Mouse (Mus musculus) embryonic facial prominence, embryonic 15.5 days (tissue): ENCODE results near the gene Cds1. TPM values are rescaled to one million over a fixed set of nuclear protein-coding genes. Genes with fewer than 3 reads are reported as not detected.
A peak's percentile ranks its signal among the peaks of the same experiment; 100 is the strongest.

Source experiments
- ATAC-seq: fragments of 200-750 bp; cut with Nextera tagmentation; 2 replicates; pipeline ENCODE4 v1.8.0; 2017; ENCODE audit warnings: low read depth, moderate TSS enrichment; ENCODE audit not compliant: insufficient number of reproducible peaks, low FRiP score, low TSS enrichment
- H3K27ac ChIP-seq: fragments of 300-500 bp; sonication (generic); replicated peaks from 2 replicates; pipeline ENCODE4 v1.5.1; 2015; ENCODE audit warnings: mild to moderate bottlenecking, inconsistent platforms
- H3K27me3 ChIP-seq: fragments of 300-500 bp; sonication (generic); 2 replicates; pipeline ENCODE4 v1.6.1; 2015; ENCODE audit warnings: inconsistent platforms
- H3K36me3 ChIP-seq: fragments of 300-500 bp; sonication (generic); 2 replicates; pipeline ENCODE4 v1.6.1; 2015; ENCODE audit warnings: mild to moderate bottlenecking, inconsistent platforms
- H3K4me1 ChIP-seq: fragments of 300-500 bp; sonication (generic); 2 replicates; pipeline ENCODE4 v1.6.1; 2015; ENCODE audit warnings: inconsistent platforms
- H3K4me2 ChIP-seq: fragments of 300-500 bp; sonication (generic); replicated peaks from 2 replicates; pipeline ENCODE4 v1.6.1; 2015; ENCODE audit warnings: mild to moderate bottlenecking, inconsistent platforms
- H3K4me3 ChIP-seq: fragments of 300-500 bp; sonication (generic); replicated peaks from 2 replicates; pipeline ENCODE4 v1.5.1; 2015; ENCODE audit warnings: mild to moderate bottlenecking, inconsistent platforms
- H3K9ac ChIP-seq: fragments of 300-500 bp; sonication (generic); 2 replicates; pipeline ENCODE4 v1.6.1; 2015; ENCODE audit warnings: inconsistent platforms
- H3K9me3 ChIP-seq: fragments of 300-500 bp; sonication (generic); replicated peaks from 2 replicates; pipeline ENCODE4 v1.6.1; 2016; ENCODE audit warnings: inconsistent platforms
- WGBS: fragments of 180-500 bp; shearing (Covaris S2); methylation state at CpG from one replicate; pipeline ENCODE4 v1.1.7; 2015; 5-methylcytosine and 5-hydroxymethylcytosine counted together
- polyA plus RNA-seq: library from polyadenylated mRNA; unstranded; fragments of >200 nt; fragmentation: Nextera tagmentation; extraction: Ambion mirVana; gene quantifications from 2 replicates; pipeline ENCODE4 v1.2.1, GENCODE M21; 2015

Cds1 gene
- polyA plus RNA-seq, result 13.7 and 19.2 TPM in 2 replicates

DNA sequence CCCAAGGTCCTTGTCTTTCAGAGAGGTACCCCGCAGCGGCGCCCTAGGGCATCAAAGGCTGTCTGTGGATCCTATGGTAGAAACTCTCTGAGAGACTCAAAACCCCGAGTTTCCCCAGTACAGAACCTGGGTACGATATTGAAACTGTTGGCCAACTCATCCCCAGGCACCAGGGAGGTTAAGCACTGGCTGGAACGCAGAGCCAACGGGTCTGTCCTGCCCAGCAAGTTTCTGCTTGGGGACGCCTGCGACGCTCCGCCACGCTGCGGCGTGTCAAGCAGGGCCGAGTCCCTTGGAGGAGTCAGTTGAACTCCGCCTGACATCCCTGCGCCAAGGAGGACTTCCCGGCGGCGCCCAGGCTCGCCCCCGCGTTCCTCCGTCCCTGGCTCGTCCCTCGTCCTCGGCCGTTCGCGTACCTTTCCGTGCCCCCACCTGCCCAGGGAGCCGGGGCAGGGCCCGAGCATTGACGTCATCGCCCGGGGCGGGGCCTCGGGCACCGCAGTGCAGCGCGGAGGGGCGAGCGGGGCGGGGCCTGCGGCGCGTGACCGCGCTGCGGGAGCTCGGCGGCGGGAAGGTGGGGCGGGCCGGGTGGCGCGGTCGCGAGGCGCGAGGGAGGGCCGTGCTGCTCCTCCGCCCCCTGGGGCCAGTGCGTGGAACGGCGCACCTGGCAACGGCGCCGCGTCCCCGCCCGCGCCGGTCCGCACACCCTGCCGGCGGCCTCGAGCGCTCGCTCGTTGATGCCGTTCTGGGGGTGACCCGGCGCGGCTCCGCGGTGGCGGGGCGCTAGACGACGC is at the start of gene Cds1:
Gene Cds1, plus strand, starts transcription at position 577 of the 794 bp plus-strand sequence.
- under 1% methylated on average over 80 of the region's 91 CpGs for WGBS

DNA sequence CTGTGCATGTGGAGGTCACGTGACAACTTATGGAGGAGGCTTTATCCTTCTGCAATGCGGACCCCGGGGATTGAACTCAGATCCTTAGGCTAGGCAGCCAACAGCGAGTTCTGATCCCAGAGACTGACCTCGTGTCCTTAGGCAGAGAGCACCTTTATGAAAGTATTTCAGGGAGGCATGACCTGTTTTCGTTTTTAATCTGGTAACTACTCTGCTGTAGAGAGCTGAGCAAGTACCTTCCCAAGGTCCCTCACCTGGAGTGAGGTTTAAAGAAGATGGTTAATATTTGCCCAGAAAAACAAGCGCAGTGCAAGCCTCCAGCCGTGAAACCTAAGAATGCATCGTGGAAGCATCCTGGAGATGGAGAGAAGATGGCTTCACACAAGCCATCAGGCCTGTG is 40.7 kb upstream of the Cds1 start:
- no peak overlapping the region for H3K4me3 ChIP-seq
- no peak overlapping the region for H3K9ac ChIP-seq
- ATAC-seq, result no peak
- no peaks in the 10 kb centered on the region for H3K27me3 ChIP-seq
- no peaks in the 10 kb centered on the region for H3K9me3 ChIP-seq
- H3K36me3 ChIP-seq, result no peaks in the 10 kb centered on the region
- H3K27ac ChIP-seq, result no peak overlapping the region
- H3K4me1 ChIP-seq, result no peaks in the 10 kb centered on the region
- H3K4me2 ChIP-seq, result no peak overlapping the region
- 88% methylated on average over 9 of the region's 9 CpGs for WGBS

More for the DNA sequence above, at the start of gene Cds1:
- peak; percentile 91 for ATAC-seq
- Histone ChIP-seq H3K27me3 (peaks cover 15% of the 10 kb centered on the region), H3K36me3 (no peaks in the 10 kb centered on the region), H3K27ac (peak within 1 kb of the TSS; percentile 78), H3K9me3 (no peaks in the 10 kb centered on the region), H3K4me3 (peak within 1 kb of the TSS; percentile 76), H3K9ac (peak within 1 kb of the TSS; percentile 70), H3K4me1 (peaks cover 15% of the 10 kb centered on the region), H3K4me2 (peak within 1 kb of the TSS; percentile 99)

DNA sequence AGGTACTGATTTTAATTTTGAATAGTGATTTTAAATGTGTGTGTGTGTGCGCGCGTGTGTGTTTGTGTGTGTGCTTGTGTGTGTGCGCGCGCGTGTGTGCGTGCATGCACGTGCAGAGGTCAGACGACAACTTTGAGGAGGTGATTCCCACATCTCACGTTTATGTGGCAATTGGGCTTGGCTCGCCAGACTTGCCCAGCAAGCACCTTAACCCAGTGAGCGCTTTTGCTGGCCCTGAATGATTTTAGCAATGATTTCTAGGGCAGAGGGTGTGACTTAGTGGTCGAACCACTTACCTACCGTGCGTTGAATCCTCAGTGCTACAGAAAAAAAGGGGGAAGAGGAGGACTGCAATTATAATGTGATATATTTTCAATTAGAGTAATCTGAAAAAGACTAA is 40.2 kb upstream of the Cds1 start:
- H3K4me1 ChIP-seq, result no peaks in the 10 kb centered on the region
- ATAC-seq, result no peak
- no peak overlapping the region for H3K4me3 ChIP-seq
- 77% methylated on average over 16 of the region's 16 CpGs for WGBS
- no peak overlapping the region for H3K27ac ChIP-seq
- no peak overlapping the region for H3K9ac ChIP-seq
- H3K9me3 ChIP-seq, result no peaks in the 10 kb centered on the region
- no peak overlapping the region for H3K4me2 ChIP-seq
- H3K36me3 ChIP-seq, result no peaks in the 10 kb centered on the region
- H3K27me3 ChIP-seq, result no peaks in the 10 kb centered on the region

DNA sequence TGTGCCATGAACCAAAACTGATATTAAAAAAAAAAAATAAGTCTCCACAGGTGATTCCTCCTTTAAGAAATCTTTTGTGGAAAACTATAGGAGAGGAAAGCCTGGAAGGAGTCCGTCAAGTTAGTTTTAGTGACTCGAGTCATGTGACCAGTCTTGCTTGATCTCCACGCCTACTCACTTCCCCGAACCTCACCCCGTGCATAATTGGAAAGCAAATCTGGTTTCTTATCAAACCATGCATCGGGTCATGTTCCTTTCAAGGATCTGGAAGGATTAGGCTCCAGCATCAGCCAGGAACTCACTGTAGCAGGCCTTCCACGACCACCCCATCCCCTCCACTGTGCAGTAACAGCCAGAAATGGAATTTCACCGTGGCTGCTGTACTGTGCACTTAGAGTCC is 39.2 kb upstream of the Cds1 start:
- Histone ChIP-seq H3K36me3 (no peaks in the 10 kb centered on the region), H3K27ac (no peak overlapping the region), H3K27me3 (no peaks in the 10 kb centered on the region), H3K4me2 (no peak overlapping the region), H3K4me1 (no peaks in the 10 kb centered on the region), H3K9ac (no peak overlapping the region), H3K9me3 (no peaks in the 10 kb centered on the region), H3K4me3 (no peak overlapping the region)
- WGBS, result 50% methylated on average over 8 of the region's 8 CpGs
- ATAC-seq, result no peak

DNA sequence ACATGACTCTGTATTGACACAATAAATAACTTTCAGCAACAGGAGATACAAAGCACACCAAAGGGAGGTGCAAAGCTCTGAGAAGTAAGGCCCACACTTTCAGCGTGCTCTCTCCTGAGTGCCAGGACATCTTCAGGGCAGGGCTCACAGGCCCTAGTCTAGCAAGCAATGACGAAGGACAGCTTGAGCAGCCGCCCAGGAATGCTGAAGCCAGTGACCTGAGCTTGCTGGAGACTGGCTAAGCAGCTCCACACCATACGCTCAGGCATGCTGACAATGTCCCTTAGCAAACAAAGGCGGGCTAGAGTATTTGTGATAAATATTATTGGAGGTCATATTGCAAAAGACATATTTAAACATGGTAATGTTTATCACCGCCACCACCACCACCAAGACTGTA is 38.6 kb upstream of the Cds1 start:
- Histone ChIP-seq H3K9me3 (no peaks in the 10 kb centered on the region), H3K36me3 (no peaks in the 10 kb centered on the region), H3K4me1 (no peaks in the 10 kb centered on the region), H3K27me3 (no peaks in the 10 kb centered on the region), H3K4me3 (no peak overlapping the region), H3K9ac (no peak overlapping the region), H3K27ac (no peak overlapping the region), H3K4me2 (no peak overlapping the region)
- ATAC-seq, result no peak
- 83% methylated on average over 6 of the region's 6 CpGs for WGBS

DNA sequence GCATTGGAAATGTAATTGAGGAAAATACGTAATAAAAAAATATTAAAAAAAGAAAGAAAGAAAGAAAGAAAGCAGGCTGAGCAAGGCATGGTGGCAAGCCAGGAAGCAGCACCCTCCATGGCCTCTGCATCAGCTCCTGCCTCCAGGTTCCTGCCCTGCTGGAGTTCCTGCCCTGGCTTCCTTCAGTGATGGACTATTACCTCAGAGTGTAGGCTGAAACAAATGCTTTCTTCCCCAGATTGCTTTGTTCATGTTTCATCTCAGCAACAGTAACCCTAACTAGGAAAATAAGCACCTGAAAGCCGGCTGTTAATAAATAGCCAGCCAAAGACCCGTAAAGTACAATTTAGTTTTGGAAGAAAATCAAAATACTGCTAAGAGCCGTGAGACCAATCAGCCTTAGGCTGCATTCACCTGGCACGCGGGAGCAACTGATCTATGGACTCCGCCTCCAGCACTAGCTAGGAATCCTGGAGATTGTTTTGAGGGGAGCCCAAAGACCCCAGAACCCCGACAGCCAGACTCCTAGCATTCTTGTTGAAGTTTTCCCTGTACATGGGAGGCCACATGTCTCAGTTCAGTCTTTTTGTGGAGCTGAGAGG is 36.5 kb upstream of the Cds1 start:
- Histone ChIP-seq H3K9ac (no peak overlapping the region), H3K4me1 (no peaks in the 10 kb centered on the region), H3K9me3 (no peaks in the 10 kb centered on the region), H3K4me2 (no peak overlapping the region), H3K36me3 (no peaks in the 10 kb centered on the region), H3K27me3 (no peaks in the 10 kb centered on the region), H3K27ac (no peak overlapping the region), H3K4me3 (no peak overlapping the region)
- WGBS, result 49% methylated on average over 8 of the region's 8 CpGs
- ATAC-seq, result no peak

DNA sequence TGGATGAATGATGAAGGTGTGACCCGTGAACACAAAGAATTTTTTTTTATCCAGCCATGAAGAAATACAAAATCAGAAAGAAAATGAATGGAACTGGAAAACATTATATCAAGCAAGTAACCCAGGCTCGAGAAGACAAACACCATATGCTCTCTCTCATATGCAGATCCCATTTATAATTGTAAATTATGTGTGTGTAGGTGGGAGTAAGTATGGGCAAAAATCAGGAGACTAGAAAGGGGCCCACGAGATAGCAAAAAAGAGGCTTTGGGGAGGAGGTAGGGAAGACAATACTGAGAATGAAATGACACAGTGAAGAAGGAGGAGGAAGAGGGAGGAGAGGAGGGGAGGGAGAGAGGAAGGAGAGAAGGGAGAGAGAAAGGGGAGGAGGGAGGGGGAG is 27.6 kb upstream of the Cds1 start:
- Histone ChIP-seq H3K9ac (no peak overlapping the region), H3K4me1 (0 out of 2 replicates have a peak, but pooled peaks cover 4% of the 10 kb centered on the region), H3K4me2 (no peak overlapping the region), H3K9me3 (no peaks in the 10 kb centered on the region), H3K27ac (no peak overlapping the region), H3K4me3 (no peak overlapping the region), H3K36me3 (no peaks in the 10 kb centered on the region), H3K27me3 (no peaks in the 10 kb centered on the region)
- no peak for ATAC-seq
- 69% methylated on average over 3 of the region's 3 CpGs for WGBS

DNA sequence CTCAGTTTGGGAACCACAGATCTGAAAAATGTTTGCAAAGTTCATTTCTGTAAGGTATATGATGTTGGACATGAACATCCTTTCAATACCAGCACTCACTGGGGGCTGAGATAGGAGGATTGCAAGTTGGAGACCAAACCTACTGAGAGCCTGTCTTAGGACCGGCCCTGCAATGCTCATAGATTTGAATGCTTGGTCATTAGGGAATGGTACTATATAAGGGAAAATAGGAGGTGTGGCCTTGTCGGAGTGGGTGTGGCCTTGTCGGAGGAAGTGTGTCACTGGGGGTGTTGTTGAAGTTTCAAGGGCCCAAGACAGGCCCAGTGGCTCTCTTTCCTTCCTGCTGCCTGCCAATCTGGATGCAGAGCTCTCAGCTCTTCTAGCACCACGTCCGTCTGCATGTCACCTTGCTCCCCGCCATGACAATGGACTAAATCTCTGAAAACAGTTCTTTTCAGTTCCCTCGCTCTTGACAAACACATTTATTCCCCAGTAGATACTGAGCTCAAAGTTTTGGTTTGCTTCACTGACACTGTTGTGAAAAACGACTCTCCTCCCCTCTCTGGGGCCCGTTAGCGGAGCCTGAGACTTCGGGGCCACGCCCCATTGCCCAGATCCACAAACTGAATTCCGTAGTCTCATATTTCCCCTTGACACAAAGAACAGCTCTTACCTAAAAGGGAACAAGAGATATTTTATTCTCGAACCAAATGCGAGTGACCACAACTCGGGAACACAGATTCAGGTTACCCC is 24.3 kb upstream of the Cds1 start:
- H3K4me2 ChIP-seq, result no peak overlapping the region
- no peaks in the 10 kb centered on the region for H3K27me3 ChIP-seq
- no peak overlapping the region for H3K4me3 ChIP-seq
- H3K9me3 ChIP-seq, result no peaks in the 10 kb centered on the region
- WGBS, result 69% methylated on average over 16 of the region's 16 CpGs
- 0 out of 2 replicates have a peak, but pooled peaks cover 4% of the 10 kb centered on the region for H3K4me1 ChIP-seq
- no peak overlapping the region for H3K9ac ChIP-seq
- 0 out of 2 replicates have a peak overlapping the region, but pooled peaks have one; percentile 78 for H3K27ac ChIP-seq
- H3K36me3 ChIP-seq, result no peaks in the 10 kb centered on the region
- no peak for ATAC-seq

DNA sequence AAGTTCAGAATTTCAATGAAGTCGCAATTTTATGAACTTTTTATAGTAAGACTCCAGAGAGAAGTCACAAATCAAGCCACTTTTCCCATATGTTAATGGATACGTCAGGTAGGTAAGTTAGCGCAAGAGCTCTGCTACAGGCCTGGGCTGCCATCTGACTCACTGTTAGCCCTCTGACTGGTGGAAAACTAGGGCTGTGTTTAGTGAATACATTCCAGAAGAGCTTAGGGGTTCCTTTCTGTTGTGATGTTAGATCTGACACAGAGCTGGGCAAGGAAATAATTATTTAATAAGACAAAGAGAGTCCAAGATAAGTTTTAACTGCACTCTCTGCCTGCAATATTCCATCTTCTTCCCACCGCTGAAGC is 23.7 kb upstream of the Cds1 start:
- H3K27me3 ChIP-seq, result no peaks in the 10 kb centered on the region
- no peaks in the 10 kb centered on the region for H3K36me3 ChIP-seq
- ATAC-seq, result no peak
- 75% methylated on average over 4 of the region's 4 CpGs for WGBS
- no peak overlapping the region for H3K9ac ChIP-seq
- H3K27ac ChIP-seq, result peak overlapping the region; percentile 78
- H3K4me1 ChIP-seq, result 0 out of 2 replicates have a peak, but pooled peaks cover 4% of the 10 kb centered on the region
- no peak overlapping the region for H3K4me2 ChIP-seq
- no peak overlapping the region for H3K4me3 ChIP-seq
- no peaks in the 10 kb centered on the region for H3K9me3 ChIP-seq

DNA sequence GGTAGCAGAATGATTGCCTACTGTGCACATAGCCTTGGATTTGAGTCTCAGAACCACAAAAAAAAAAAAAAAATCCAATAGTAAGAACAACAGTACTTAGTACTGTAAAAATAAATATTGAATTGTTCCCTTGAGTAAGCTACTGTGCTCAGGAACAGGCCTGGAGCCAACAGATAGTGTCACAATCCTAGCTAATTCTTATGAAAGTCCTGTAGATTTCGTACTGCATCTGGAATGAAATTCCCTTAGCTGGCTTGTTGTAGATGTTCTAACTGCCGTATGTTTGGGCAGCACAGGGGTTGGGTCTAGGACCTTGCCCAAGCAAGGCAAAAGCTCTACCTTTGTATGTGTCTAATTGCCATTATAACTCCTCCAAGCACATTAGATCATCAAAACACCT is 22.9 kb upstream of the Cds1 start:
- H3K27ac ChIP-seq, result peak overlapping the region; percentile 78
- no peak for ATAC-seq
- WGBS, result 55% methylated on average over 2 of the region's 2 CpGs

DNA sequence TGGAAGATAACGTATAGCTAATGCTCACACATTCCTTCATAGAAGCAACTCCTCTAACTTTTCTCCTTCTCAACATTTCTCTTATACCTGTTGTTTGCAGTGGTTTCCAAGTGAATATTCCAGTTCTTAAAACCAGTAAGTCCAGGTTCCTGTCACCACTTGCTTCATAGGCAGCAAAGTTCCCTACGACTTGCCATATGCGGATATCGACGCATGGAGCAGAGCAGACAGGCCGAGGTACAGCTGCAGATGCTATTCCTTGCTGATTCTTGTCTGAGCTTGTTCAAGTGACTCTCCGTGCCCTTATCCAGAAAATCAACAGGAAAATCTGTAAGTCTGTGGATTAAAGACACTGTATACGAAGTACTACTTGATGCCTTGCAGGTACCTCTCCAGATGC is 22.5 kb upstream of the Cds1 start:
- Histone ChIP-seq H3K27me3 (no peaks in the 10 kb centered on the region), H3K27ac (peak overlapping the region; percentile 78), H3K4me2 (no peak overlapping the region), H3K4me3 (no peak overlapping the region), H3K36me3 (no peaks in the 10 kb centered on the region), H3K4me1 (0 out of 2 replicates have a peak, but pooled peaks cover 4% of the 10 kb centered on the region), H3K9ac (no peak overlapping the region), H3K9me3 (no peaks in the 10 kb centered on the region)
- ATAC-seq, result peak; percentile 47; the same call in 1 of the 2 replicates
- WGBS, result 76% methylated on average over 8 of the region's 8 CpGs

More for the DNA sequence above, 22.9 kb upstream of the Cds1 start:
- H3K27me3 ChIP-seq, result no peaks in the 10 kb centered on the region
- no peaks in the 10 kb centered on the region for H3K36me3 ChIP-seq
- H3K9ac ChIP-seq, result no peak overlapping the region
- H3K4me3 ChIP-seq, result no peak overlapping the region
- H3K9me3 ChIP-seq, result no peaks in the 10 kb centered on the region
- no peak overlapping the region for H3K4me2 ChIP-seq
- 0 out of 2 replicates have a peak, but pooled peaks cover 4% of the 10 kb centered on the region for H3K4me1 ChIP-seq
